Mouse (Mus musculus): ENCODE measurements at regions not wholly inside any gene's neighbourhood (a gene's known extent, or its start where the extent isn't known, plus 50 kb on each side); places are given as distances from the start of the nearest gene placed in this dataset.

DNA sequence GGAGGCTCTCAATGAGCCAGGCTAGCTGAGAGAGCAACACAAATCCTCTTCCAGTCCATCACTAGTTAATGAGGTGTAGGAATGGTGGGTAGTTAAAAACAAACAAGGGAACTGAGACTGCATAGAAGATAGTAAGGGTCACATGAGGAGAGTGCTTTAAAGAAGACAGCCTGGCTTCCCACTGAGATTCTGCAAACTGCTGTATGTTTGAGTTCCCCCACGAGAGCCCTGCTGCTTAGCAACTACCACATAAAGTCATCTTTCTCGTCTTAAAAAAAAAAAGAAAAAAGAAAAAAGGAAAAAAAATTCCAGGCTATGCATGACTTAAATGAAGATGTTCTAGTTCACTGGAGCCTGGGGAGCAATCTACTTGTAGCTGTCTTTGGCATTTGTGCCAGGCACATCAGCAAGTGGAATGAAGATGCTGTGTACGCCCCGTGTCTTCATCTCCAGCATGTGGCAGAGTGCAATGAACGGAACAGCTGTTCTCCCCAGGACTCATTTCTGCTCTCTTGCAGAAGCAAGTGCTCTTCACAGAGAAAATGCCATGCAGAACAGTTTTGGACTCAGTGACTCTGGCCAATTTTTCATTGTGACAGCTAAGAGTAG lies 113.2 kb upstream of the 1810046K07Rik start:
- peak; percentile 22 for DNase-seq
- no peaks in the 10 kb centered on the region for H3K9me3 ChIP-seq (ENCODE audit: low read depth, low read length)
- TF ChIP-seq CTCF (IDR thresholded peaks at IDR 0.05; ENCODE audit: low read depth) = no peak
- H3K36me3 ChIP-seq (ENCODE audit: insufficient read depth) = no peaks in the 10 kb centered on the region
- H3K27me3 ChIP-seq (ENCODE audit: insufficient read depth, low read length) = no peaks in the 10 kb centered on the region
- 16% methylated on average over 5 of the region's 5 CpGs for WGBS
- ATAC-seq (ENCODE audit: insufficient read depth) = no peak
- H3K4me2 ChIP-seq = no peak overlapping the region
- no peak overlapping the region for H3K27ac ChIP-seq (ENCODE audit: low read depth)
- H3K9ac ChIP-seq = no peak overlapping the region
- no peaks in the 10 kb centered on the region; the same call in 1 of the 2 replicates for H3K4me1 ChIP-seq (ENCODE audit: insufficient read depth)
- H3K4me3 ChIP-seq (ENCODE audit: low read depth, low read length) = no peak overlapping the region

DNA sequence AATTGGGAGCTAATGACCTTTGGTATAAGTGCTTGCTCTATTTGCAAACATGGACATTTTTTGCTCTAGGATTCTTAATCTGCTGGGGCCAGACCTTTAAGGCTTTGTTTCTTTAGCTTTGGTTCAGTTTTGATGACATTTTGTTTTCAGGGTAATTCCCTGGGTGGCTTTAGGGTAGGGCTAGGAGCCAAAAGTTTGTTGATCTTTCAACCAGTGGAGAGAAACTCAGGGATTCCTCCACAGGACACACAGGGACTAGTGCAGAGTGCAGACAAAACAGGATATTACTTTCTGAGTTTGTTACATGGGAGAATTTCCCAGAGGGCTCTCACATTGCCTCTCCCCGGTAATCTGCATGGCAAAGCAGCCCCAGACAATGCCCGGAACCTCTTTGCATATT lies 127.0 kb upstream of the 1810046K07Rik start:
- H3K4me2 ChIP-seq = no peak overlapping the region
- WGBS = 57% methylated on average over 2 of the region's 2 CpGs
- ATAC-seq (ENCODE audit: insufficient read depth) (no peak), DNase-seq (peak; percentile 46)
- H3K27ac ChIP-seq (ENCODE audit: low read depth) = peak overlapping the region; percentile 79; the same call in 1 of the 2 replicates
- H3K36me3 ChIP-seq (ENCODE audit: insufficient read depth) = no peaks in the 10 kb centered on the region
- no peak for TF ChIP-seq CTCF (IDR thresholded peaks at IDR 0.05; ENCODE audit: low read depth)
- no peaks in the 10 kb centered on the region for H3K27me3 ChIP-seq (ENCODE audit: insufficient read depth, low read length)
- no peaks in the 10 kb centered on the region for H3K9me3 ChIP-seq (ENCODE audit: low read depth, low read length)
- H3K9ac ChIP-seq = no peak overlapping the region
- H3K4me3 ChIP-seq (ENCODE audit: low read depth, low read length) = no peak overlapping the region
- peaks cover 5% of the 10 kb centered on the region; the same call in 1 of the 2 replicates for H3K4me1 ChIP-seq (ENCODE audit: insufficient read depth)

DNA sequence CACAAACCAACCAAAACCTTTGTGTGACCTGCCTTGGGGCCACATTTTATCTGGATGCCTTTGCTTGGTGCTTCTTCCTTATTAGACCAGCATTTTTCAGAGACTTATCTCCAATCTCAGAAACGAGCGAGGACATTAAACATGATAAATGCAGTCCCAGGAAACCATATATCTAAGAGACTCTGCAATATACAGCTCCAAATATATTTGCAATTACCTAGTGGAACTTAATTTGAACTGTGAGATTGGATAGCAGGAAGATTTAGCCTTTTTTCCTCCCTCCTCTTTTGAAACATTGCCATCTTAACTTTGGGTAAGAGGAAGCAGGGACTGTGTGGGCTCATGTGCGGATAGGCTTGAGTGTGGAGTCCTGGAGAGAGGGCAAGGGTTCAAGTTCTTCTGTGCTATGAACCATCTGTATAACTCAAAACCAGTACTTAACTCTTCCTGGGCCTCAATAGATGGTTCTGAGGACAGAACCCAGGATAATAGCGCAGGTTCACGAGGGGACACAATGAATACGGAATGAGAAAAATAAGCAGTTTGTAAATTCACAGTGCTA lies 133.8 kb upstream of the 1810046K07Rik start:
- no peak overlapping the region for H3K4me2 ChIP-seq
- H3K27ac ChIP-seq (ENCODE audit: low read depth) = no peak overlapping the region
- no peaks in the 10 kb centered on the region for H3K9me3 ChIP-seq (ENCODE audit: low read depth, low read length)
- no peak overlapping the region for H3K4me3 ChIP-seq (ENCODE audit: low read depth, low read length)
- no peaks in the 10 kb centered on the region for H3K4me1 ChIP-seq (ENCODE audit: insufficient read depth)
- H3K27me3 ChIP-seq (ENCODE audit: insufficient read depth, low read length) = no peaks in the 10 kb centered on the region
- H3K36me3 ChIP-seq (ENCODE audit: insufficient read depth) = no peaks in the 10 kb centered on the region
- 65% methylated on average over 6 of the region's 6 CpGs for WGBS
- DNase-seq (peak; percentile 19), ATAC-seq (ENCODE audit: insufficient read depth) (no peak)
- no peak overlapping the region for H3K9ac ChIP-seq
- TF ChIP-seq CTCF (IDR thresholded peaks at IDR 0.05; ENCODE audit: low read depth) = no peak

DNA sequence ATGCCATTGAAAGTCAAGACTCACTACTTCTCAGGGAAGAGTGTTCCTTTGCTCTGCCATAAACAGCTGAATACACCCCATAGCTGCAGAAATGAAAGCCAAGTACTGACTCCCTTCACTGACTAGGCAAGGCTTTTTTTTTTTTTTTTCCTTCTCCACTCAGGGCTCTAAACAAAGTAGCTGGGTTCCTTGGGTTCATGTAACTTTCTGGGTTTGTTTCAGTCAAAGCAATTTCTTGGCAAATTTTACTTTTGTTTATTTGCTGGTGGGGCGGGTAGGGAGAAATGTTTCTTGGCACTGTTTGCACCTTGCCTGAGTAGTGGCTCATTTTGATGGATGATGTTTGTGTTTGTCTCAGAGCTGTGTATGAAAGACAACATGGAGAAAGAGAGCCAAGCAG lies 141.3 kb upstream of the 1810046K07Rik start:
- no peak overlapping the region for H3K27ac ChIP-seq (ENCODE audit: low read depth)
- H3K27me3 ChIP-seq (ENCODE audit: insufficient read depth, low read length) = no peaks in the 10 kb centered on the region
- no peak for TF ChIP-seq CTCF (IDR thresholded peaks at IDR 0.05; ENCODE audit: low read depth)
- DNase-seq (no peak), ATAC-seq (ENCODE audit: insufficient read depth) (no peak)
- no peak overlapping the region for H3K4me3 ChIP-seq (ENCODE audit: low read depth, low read length)
- H3K9me3 ChIP-seq (ENCODE audit: low read depth, low read length) = no peaks in the 10 kb centered on the region
- H3K4me1 ChIP-seq (ENCODE audit: insufficient read depth) = no peaks in the 10 kb centered on the region
- H3K36me3 ChIP-seq (ENCODE audit: insufficient read depth) = no peaks in the 10 kb centered on the region
- no peak overlapping the region for H3K9ac ChIP-seq
- no peak overlapping the region for H3K4me2 ChIP-seq
- 40% methylated on average over 1 of the region's 1 CpGs for WGBS

DNA sequence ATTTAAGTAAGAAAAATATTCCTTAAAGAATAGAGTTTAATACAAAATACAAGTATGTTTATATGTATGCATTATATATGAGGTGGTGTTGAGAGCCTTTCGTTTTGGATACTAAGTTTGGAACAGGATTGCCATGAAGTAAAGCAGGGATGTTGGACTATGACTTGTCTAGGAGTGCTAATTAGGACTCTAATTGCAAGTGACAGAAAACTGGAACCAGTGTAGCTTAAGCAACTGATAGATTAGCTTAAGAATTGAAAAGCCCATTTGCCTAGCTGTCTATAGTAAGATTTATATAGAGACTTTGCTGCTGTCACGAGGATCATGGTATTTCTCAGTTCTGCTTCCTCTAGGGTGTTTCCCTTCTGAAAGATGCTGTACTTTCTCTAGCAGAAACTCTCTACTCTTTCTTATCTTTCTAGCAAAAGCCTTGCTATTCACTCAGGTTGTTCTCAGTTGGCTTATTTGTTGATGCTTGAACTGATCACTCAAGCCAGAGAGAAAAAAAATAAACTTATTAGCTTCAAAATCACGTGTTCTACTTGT lies 147.9 kb upstream of the 1810046K07Rik start:
- Histone ChIP-seq H3K4me1 (ENCODE audit: insufficient read depth) (no peaks in the 10 kb centered on the region), H3K4me2 (no peak overlapping the region), H3K27me3 (ENCODE audit: insufficient read depth, low read length) (no peaks in the 10 kb centered on the region), H3K9me3 (ENCODE audit: low read depth, low read length) (no peaks in the 10 kb centered on the region), H3K9ac (no peak overlapping the region), H3K4me3 (ENCODE audit: low read depth, low read length) (no peak overlapping the region), H3K27ac (ENCODE audit: low read depth) (no peak overlapping the region), H3K36me3 (ENCODE audit: insufficient read depth) (no peaks in the 10 kb centered on the region)
- DNase-seq (no peak), ATAC-seq (ENCODE audit: insufficient read depth) (no peak)
- TF ChIP-seq CTCF (IDR thresholded peaks at IDR 0.05; ENCODE audit: low read depth) = no peak
- 35% methylated on average over 3 of the region's 3 CpGs for WGBS

DNA sequence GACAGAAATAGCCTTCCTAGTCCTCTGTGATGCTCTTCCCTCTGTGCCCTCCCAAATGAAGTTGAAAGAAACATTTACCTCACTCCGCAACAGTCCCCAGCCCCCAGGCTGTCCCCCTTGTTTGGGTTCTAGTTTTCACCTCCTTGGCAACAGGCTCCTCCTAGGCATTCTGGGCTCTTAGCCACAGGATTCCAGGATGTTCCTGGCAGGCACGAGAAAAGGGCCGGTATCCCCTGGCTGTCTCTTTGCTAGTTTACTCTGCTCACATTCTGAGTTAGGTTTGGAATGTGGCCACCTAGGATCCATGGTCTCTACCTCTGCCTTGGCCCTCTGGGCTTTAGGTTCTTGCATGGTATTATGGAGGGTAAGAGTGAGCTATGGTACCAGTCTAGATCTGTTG lies 159.1 kb upstream of the 1810046K07Rik start:
- TF ChIP-seq CTCF (IDR thresholded peaks at IDR 0.05; ENCODE audit: low read depth) = no peak
- no peak for ATAC-seq (ENCODE audit: insufficient read depth)
- Histone ChIP-seq H3K4me3 (ENCODE audit: low read depth, low read length) (no peak overlapping the region), H3K9me3 (ENCODE audit: low read depth, low read length) (no peaks in the 10 kb centered on the region), H3K27me3 (ENCODE audit: insufficient read depth, low read length) (no peaks in the 10 kb centered on the region), H3K4me2 (no peak overlapping the region), H3K4me1 (ENCODE audit: insufficient read depth) (no peaks in the 10 kb centered on the region), H3K27ac (ENCODE audit: low read depth) (no peak overlapping the region), H3K36me3 (ENCODE audit: insufficient read depth) (no peaks in the 10 kb centered on the region), H3K9ac (no peak overlapping the region)
- WGBS = 40% methylated on average over 3 of the region's 3 CpGs
- DNase-seq = peak; percentile 30

DNA sequence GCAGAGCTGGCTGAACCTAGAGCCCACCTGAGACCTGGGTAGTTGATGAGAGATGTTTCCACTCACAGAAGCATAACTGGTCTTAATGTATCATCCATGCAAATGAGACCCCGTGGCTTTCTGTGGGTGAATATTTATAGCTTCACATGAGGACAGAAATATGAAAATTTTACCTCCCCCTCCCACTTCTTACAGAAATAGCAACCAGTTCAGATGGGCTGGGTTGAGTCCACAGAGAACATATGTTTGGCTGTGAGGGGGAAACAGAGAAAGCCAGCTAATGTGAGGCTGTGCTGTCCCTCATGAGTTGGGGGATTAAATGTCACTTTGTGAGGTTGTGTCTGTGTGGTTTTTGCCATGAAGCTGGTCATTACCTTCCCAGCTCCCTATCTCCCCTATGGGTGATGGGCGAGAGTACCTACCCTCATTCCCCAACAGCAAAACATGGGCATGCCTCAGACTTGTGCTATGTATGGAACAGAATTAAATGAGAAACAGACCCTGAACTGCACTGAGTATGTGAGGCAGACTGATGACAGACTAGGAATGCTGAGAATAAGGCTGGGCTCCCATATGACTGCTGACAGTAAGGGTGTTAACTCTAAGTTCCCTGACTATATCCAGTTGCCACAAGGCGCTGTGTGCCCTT lies 178.7 kb upstream of the 1810046K07Rik start:
- ATAC-seq (ENCODE audit: insufficient read depth) = no peak

More for the DNA sequence above, 178.7 kb upstream of the 1810046K07Rik start:
- 78% methylated on average over 3 of the region's 3 CpGs for WGBS
- no peak for DNase-seq
- H3K4me1 ChIP-seq (ENCODE audit: insufficient read depth) = no peaks in the 10 kb centered on the region
- H3K4me3 ChIP-seq (ENCODE audit: low read depth, low read length) = no peak overlapping the region
- H3K36me3 ChIP-seq (ENCODE audit: insufficient read depth) = no peaks in the 10 kb centered on the region
- H3K4me2 ChIP-seq = no peak overlapping the region
- H3K9me3 ChIP-seq (ENCODE audit: low read depth, low read length) = no peaks in the 10 kb centered on the region
- no peaks in the 10 kb centered on the region for H3K27me3 ChIP-seq (ENCODE audit: insufficient read depth, low read length)
- no peak overlapping the region for H3K9ac ChIP-seq
- no peak overlapping the region for H3K27ac ChIP-seq (ENCODE audit: low read depth)
- TF ChIP-seq CTCF (IDR thresholded peaks at IDR 0.05; ENCODE audit: low read depth) = no peak

All from lung, embryonic 14.5 days (tissue).